Mouse (Mus musculus): ENCODE measurements around the gene Cldn10. TPM values are rescaled to one million over a fixed set of nuclear protein-coding genes. Genes with fewer than 3 reads are reported as not detected.

Cldn10 gene
- total and polyA plus RNA-seq, 3 experiments, result 0.09 to 0.72 TPM; not detected in 1

DNA sequence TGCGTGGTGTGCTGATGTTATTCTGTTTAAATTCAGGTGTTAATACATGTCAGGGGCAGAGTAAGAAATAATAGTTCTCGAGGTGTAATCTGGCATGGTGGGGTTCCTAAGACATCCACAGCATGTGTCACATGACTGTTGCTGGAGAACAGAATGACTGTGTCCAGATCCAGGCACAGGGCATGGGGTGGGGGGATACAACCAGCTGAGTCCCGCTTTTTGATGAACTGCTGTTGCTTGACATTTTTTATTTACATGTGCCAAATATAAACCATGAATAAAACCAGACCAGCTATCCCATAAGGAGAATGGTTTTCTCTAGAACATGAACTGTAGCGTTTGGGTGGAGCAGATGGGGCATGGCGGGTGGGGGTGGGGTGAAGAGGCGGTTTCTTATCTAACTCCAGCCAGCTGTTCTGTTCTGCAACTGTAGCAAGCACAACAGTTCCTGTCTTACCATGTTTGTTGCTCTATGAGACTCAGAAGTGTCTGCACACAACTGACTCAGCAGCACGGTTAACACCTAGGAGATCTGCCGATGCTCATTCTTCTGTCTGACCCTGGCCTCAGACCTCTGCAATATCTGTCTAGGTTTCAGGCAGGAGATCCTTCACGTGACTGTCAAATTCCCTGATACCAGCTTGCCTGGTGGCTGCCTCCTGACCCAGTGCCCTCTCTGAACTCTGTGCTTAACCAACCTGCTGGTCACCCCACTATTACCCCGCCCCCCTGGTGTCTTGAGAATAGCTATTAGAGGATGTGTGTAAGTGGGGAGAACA lies 8.4 kb downstream of the Cldn10 start:
- no peaks in the 10 kb centered on the region for H3K4me1 ChIP-seq (ENCODE audit: control insufficient read depth, insufficient read depth, low read length)
- no peak overlapping the region for H3K27ac ChIP-seq
- no peak for DNase-seq
- H3K79me2 ChIP-seq (replicated peaks; ENCODE audit: control insufficient read depth, insufficient read depth, low read length), result no peaks in the 10 kb centered on the region
- no peak overlapping the region for H3K4me3 ChIP-seq
- H3K36me3 ChIP-seq (ENCODE audit: control insufficient read depth, insufficient read depth, low read length), result no peaks in the 10 kb centered on the region
- no peak for TF ChIP-seq POLR2A (IDR thresholded peaks at IDR 0.05; ENCODE audit: insufficient read depth, low read depth, low read length)
- TF ChIP-seq EP300 (IDR thresholded peaks at IDR 0.05; ENCODE audit: insufficient read depth, low read depth, low read length), result no peak
- no peak for TF ChIP-seq CTCF (IDR thresholded peaks at IDR 0.05)
- 34% methylated on average over 10 of the region's 10 CpGs for WGBS
- intact Hi-C loops (cut with DNase I), result no loop called here
- no peaks in the 10 kb centered on the region for H3K27me3 ChIP-seq (ENCODE audit: control insufficient read depth, insufficient read depth, low read length)
- H3K9ac ChIP-seq (ENCODE audit: low read depth, low read length), result no peak overlapping the region

DNA sequence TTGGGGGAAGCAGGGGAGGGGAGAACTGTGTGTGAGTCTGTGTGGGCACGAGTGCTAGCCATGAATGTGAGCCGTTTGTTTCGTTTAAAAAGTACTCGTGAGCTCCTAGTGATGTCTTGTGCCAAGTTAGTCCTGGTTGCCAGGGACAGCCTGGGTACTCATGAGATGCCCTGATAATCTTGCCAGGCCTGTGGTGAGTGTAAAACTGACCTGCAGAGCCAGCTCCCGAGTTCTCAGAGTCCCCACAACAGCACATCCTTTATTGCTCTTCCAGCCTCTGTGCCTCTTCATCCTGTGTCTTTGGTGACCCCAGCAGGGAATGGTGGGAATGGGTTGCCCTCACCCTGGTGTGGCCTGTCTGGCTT lies 9.0 kb downstream of the Cldn10 start:
- Histone ChIP-seq H3K27ac (no peak overlapping the region), H3K27me3 (ENCODE audit: control insufficient read depth, insufficient read depth, low read length) (no peaks in the 10 kb centered on the region)

DNA sequence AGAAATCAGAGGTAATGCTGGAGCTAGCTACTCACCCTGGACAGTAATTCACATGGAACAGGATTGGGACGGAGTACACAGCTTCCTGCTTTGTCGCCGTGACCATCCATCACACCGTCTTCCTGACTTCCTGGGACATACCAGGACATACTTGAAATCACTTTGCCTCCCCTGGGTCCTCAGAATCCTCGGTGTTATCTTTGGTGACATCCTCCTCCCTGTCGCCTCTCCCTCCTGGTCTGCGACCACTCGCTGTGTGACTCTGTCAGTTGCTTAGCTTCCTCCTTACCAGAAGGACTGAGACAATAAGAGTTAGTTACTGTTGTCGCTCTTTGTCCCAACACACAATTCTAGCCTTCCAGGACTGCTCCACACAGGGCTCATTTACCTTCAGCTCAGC lies 9.6 kb downstream of the Cldn10 start:
- DNase-seq, result no peak
- no peak overlapping the region for H3K4me3 ChIP-seq
- no peaks in the 10 kb centered on the region for H3K4me1 ChIP-seq (ENCODE audit: control insufficient read depth, insufficient read depth, low read length)
- H3K79me2 ChIP-seq (replicated peaks; ENCODE audit: control insufficient read depth, insufficient read depth, low read length), result no peaks in the 10 kb centered on the region
- TF ChIP-seq POLR2A (IDR thresholded peaks at IDR 0.05; ENCODE audit: insufficient read depth, low read depth, low read length) (no peak), CTCF (IDR thresholded peaks at IDR 0.05) (no peak), EP300 (IDR thresholded peaks at IDR 0.05; ENCODE audit: insufficient read depth, low read depth, low read length) (no peak)
- H3K27ac ChIP-seq, result no peak overlapping the region
- intact Hi-C loops (cut with DNase I), result no loop called here
- H3K27me3 ChIP-seq (ENCODE audit: control insufficient read depth, insufficient read depth, low read length), result no peaks in the 10 kb centered on the region
- H3K9ac ChIP-seq (ENCODE audit: low read depth, low read length), result no peak overlapping the region
- 42% methylated on average over 9 of the region's 9 CpGs for WGBS
- no peaks in the 10 kb centered on the region for H3K36me3 ChIP-seq (ENCODE audit: control insufficient read depth, insufficient read depth, low read length)

More for the DNA sequence above, 9.0 kb downstream of the Cldn10 start:
- TF ChIP-seq CTCF (IDR thresholded peaks at IDR 0.05), result no peak
- no peak for TF ChIP-seq POLR2A (IDR thresholded peaks at IDR 0.05; ENCODE audit: insufficient read depth, low read depth, low read length)
- TF ChIP-seq EP300 (IDR thresholded peaks at IDR 0.05; ENCODE audit: insufficient read depth, low read depth, low read length), result no peak
- no peaks in the 10 kb centered on the region for H3K36me3 ChIP-seq (ENCODE audit: control insufficient read depth, insufficient read depth, low read length)
- WGBS, result 37% methylated on average over 5 of the region's 5 CpGs
- H3K79me2 ChIP-seq (replicated peaks; ENCODE audit: control insufficient read depth, insufficient read depth, low read length), result no peaks in the 10 kb centered on the region
- no peak overlapping the region for H3K9ac ChIP-seq (ENCODE audit: low read depth, low read length)
- H3K4me3 ChIP-seq, result no peak overlapping the region
- H3K4me1 ChIP-seq (ENCODE audit: control insufficient read depth, insufficient read depth, low read length), result no peaks in the 10 kb centered on the region
- DNase-seq, result peak in 1 of 2 experiments; percentile 12
- intact Hi-C loops (cut with DNase I), result no loop called here

DNA sequence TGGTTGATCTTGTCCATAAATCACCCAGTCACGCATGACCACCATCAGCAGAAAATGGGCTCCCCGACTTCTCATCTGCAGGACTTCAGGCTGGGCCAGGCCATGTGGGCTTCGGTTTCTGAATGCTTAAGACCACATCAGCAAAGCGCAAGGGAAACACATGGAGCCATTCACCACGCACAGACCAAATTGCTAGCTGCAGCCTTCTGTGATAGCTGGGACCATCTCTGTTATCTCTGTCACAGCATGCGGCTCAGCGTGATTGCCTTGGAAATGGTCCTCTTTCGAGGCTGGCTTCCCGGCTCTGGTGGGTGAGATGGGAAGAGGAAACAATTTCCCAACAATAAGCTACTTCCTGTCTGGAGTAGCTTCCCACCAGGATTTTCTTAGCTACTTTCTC lies 12.2 kb downstream of the Cldn10 start:
- H3K4me3 ChIP-seq, result no peak overlapping the region
- no peaks in the 10 kb centered on the region for H3K27me3 ChIP-seq (ENCODE audit: control insufficient read depth, insufficient read depth, low read length)
- H3K9ac ChIP-seq (ENCODE audit: low read depth, low read length), result no peak overlapping the region
- DNase-seq, result no peak
- intact Hi-C loops (cut with DNase I), result no loop called here
- no peak overlapping the region for H3K27ac ChIP-seq
- H3K36me3 ChIP-seq (ENCODE audit: control insufficient read depth, insufficient read depth, low read length), result no peaks in the 10 kb centered on the region
- 47% methylated on average over 9 of the region's 9 CpGs for WGBS
- no peaks in the 10 kb centered on the region for H3K4me1 ChIP-seq (ENCODE audit: control insufficient read depth, insufficient read depth, low read length)
- H3K79me2 ChIP-seq (replicated peaks; ENCODE audit: control insufficient read depth, insufficient read depth, low read length), result no peaks in the 10 kb centered on the region
- TF ChIP-seq EP300 (IDR thresholded peaks at IDR 0.05; ENCODE audit: insufficient read depth, low read depth, low read length) (no peak), CTCF (IDR thresholded peaks at IDR 0.05) (no peak), POLR2A (IDR thresholded peaks at IDR 0.05; ENCODE audit: insufficient read depth, low read depth, low read length) (no peak)

DNA sequence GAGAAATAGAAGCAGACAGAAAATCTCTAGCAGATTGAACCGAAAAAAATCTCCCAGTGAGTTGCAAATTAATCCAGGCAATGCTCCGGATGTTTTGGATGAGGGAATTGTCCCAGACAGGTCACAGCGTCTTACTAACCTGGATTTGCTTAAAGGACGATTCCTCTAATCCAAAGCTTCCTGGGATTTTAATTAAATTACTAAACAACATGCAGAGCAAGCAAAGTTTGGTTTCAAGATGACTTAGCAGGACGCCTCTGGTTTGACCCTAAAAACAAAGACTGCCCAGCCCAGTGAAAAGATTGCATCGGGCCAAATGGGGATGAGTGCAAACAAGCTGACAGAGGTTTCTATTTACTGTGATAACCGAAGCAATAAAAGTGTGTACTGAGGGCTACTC lies 16.2 kb downstream of the Cldn10 start:
- Histone ChIP-seq H3K36me3 (ENCODE audit: control insufficient read depth, insufficient read depth, low read length) (no peaks in the 10 kb centered on the region), H3K27ac (no peak overlapping the region), H3K27me3 (ENCODE audit: control insufficient read depth, insufficient read depth, low read length) (no peaks in the 10 kb centered on the region), H3K9ac (ENCODE audit: low read depth, low read length) (no peak overlapping the region), H3K4me1 (ENCODE audit: control insufficient read depth, insufficient read depth, low read length) (no peaks in the 10 kb centered on the region), H3K4me3 (no peak overlapping the region), H3K79me2 (replicated peaks; ENCODE audit: control insufficient read depth, insufficient read depth, low read length) (no peaks in the 10 kb centered on the region)
- 53% methylated on average over 7 of the region's 7 CpGs for WGBS
- no peak for DNase-seq
- TF ChIP-seq POLR2A (IDR thresholded peaks at IDR 0.05; ENCODE audit: insufficient read depth, low read depth, low read length) (no peak), CTCF (IDR thresholded peaks at IDR 0.05) (no peak), EP300 (IDR thresholded peaks at IDR 0.05; ENCODE audit: insufficient read depth, low read depth, low read length) (no peak)
- intact Hi-C loops (cut with DNase I), result no loop called here

DNA sequence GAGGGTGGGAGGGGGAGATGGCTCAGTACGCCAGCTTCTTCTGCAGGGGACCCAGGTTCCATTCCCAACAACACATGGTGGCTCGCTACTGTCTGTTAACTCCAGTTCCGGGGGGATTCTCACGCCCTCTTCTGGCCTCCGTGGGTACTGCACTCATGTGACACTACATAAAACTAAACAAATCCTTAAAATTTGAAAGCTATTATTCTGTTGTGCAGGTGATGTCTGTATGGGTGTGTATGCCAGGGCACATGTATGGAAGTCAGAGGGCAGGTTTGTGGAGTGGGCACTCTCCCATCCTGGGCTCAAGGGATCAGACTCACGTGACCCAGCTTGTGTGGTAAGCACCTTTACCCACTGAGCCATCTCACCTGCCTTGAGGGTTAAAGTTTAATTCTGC lies 16.6 kb downstream of the Cldn10 start:
- DNase-seq, result no peak
- Histone ChIP-seq H3K79me2 (replicated peaks; ENCODE audit: control insufficient read depth, insufficient read depth, low read length) (no peaks in the 10 kb centered on the region), H3K4me1 (ENCODE audit: control insufficient read depth, insufficient read depth, low read length) (no peaks in the 10 kb centered on the region), H3K36me3 (ENCODE audit: control insufficient read depth, insufficient read depth, low read length) (no peaks in the 10 kb centered on the region), H3K27ac (no peak overlapping the region), H3K9ac (ENCODE audit: low read depth, low read length) (no peak overlapping the region), H3K4me3 (no peak overlapping the region), H3K27me3 (ENCODE audit: control insufficient read depth, insufficient read depth, low read length) (no peaks in the 10 kb centered on the region)
- intact Hi-C loops (cut with DNase I), result no loop called here
- WGBS, result 49% methylated on average over 6 of the region's 6 CpGs
- TF ChIP-seq EP300 (IDR thresholded peaks at IDR 0.05; ENCODE audit: insufficient read depth, low read depth, low read length), result no peak
- TF ChIP-seq CTCF (IDR thresholded peaks at IDR 0.05), result peak; percentile 26

Measured in heart, adult 2 months (tissue).